Mouse (Mus musculus) forebrain, embryonic 14.5 days (tissue): ENCODE data around the gene Olfr149. TPM values are rescaled to one million over a fixed set of nuclear protein-coding genes. Genes with fewer than 3 reads are reported as not detected.
"Not testable (repeated sequence)": the region's sequence is repeated elsewhere in the genome, so short reads cannot be mapped to it uniquely, and the experiment has no call there.

Experiments
- ATAC-seq: fragments of 200-750 bp; cut with Nextera tagmentation; 2 replicates; pipeline ENCODE4 v1.8.0; 2017; ENCODE audit warnings: mild to moderate bottlenecking, moderate library complexity
- DNase-seq: peaks from one replicate; pipeline ENCODE4 v3.0.0-alpha.2; 2015; ENCODE audit warnings: low spot score
- H3K27ac ChIP-seq: fragments of 300-500 bp; sonication (generic); 2 replicates; pipeline ENCODE4 v1.5.1; 2014; ENCODE audit warnings: low read depth, mild to moderate bottlenecking, control low read depth, low read length, moderate library complexity
- H3K27me3 ChIP-seq: fragments of 300-500 bp; sonication (generic); replicated peaks from 2 replicates; pipeline ENCODE4 v1.6.1; 2014; ENCODE audit warnings: low read length, control low read depth, mixed read lengths; ENCODE audit not compliant: control insufficient read depth, insufficient read depth
- H3K36me3 ChIP-seq: fragments of 300-500 bp; sonication (generic); 2 replicates; pipeline ENCODE4 v1.6.1; 2014; ENCODE audit warnings: low read length, control low read depth; ENCODE audit not compliant: control insufficient read depth, insufficient read depth
- H3K4me1 ChIP-seq: fragments of 300-500 bp; sonication (generic); 2 replicates; pipeline ENCODE4 v1.6.1; 2014; ENCODE audit warnings: antibody characterized with exemption, low read length, control low read depth; ENCODE audit not compliant: control insufficient read depth, insufficient read depth
- H3K4me2 ChIP-seq: fragments of 300-500 bp; sonication (generic); 2 replicates; pipeline ENCODE4 v1.6.1; 2014; ENCODE audit warnings: mild to moderate bottlenecking, control low read depth, low read length
- H3K4me3 ChIP-seq: fragments of 300-500 bp; sonication (generic); 2 replicates; pipeline ENCODE4 v1.5.1; 2014; ENCODE audit warnings: low read depth, low read length, control low read depth
- H3K9ac ChIP-seq: fragments of 300-500 bp; sonication (generic); 2 replicates; pipeline ENCODE4 v1.6.1; 2014; ENCODE audit warnings: mild to moderate bottlenecking, low read length, control low read depth, moderate library complexity
- H3K9me3 ChIP-seq: fragments of 300-500 bp; sonication (generic); replicated peaks from 2 replicates; pipeline ENCODE4 v1.6.1; 2016; ENCODE audit warnings: low read length, control low read depth, mixed read lengths; ENCODE audit not compliant: control insufficient read depth
- WGBS: fragments of 180-500 bp; shearing (Covaris S2); extraction: QIAGEN DNeasy Blood & Tissue Kit; methylation state at CpG from one replicate; pipeline ENCODE4 v1.1.7; 2014; 5-methylcytosine and 5-hydroxymethylcytosine counted together
- polyA plus RNA-seq: library from polyadenylated mRNA; unstranded; fragments of >200 nt; fragmentation: Nextera tagmentation; extraction: Ambion mirVana; gene quantifications from 2 replicates; pipeline ENCODE4 v1.2.1, GENCODE M21; 2014

The Olfr149 gene
- not detected in 2 replicates for polyA plus RNA-seq

DNA sequence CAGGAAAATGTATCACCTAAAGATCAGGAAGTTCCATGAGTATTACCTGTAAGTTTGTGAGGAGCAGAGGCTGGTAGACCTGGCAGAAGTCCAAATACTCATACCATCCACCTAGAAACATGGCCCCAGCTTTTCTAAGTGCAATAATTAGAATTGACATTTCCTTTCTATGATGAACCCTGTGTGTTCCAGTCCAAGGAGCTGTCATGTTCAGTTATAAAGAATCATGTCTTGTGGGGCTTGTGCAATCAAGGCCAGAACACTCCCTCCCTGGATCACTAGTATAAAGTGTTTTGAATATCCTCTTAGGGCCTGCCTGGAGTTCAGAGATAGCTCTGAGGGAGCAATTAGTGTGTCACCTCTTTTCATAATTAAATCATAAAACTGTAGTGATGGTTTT, at the start of gene Olfr149:
Olfr149 (minus strand) TSS at position 101 of the 400 bp plus-strand sequence.
- ATAC-seq (no peak), DNase-seq (no peak)
- Histone ChIP-seq H3K9ac (no peak within 1 kb of the TSS), H3K27ac (no peak within 1 kb of the TSS), H3K4me3 (no peak within 1 kb of the TSS), H3K9me3 (no peaks in the 10 kb centered on the region), H3K4me1 (no peaks in the 10 kb centered on the region), H3K4me2 (no peak within 1 kb of the TSS), H3K27me3 (no peaks in the 10 kb centered on the region), H3K36me3 (no peaks in the 10 kb centered on the region)

DNA sequence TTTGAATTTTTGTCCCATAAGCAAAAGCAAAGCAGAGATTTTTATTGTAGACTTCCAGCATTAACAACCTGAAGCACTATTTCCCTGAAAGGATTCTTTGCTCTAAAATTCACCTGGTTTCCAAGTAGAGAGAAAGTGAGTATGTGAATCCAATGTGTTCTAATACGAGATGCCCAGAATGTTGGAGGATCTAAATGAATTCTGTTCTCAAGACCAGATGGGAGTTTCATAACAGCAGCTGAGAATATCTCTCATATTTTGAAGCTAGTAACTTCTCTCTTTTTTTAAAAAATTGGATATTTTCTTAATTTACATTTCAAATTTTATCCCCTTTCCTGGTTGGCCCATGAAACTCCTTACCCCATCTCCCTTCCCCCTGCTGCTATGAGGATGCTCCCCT, 39.5 kb upstream of the Olfr149 start:
- Histone ChIP-seq H3K9ac (no peak overlapping the region), H3K9me3 (no peaks in the 10 kb centered on the region), H3K4me1 (no peaks in the 10 kb centered on the region), H3K36me3 (no peaks in the 10 kb centered on the region), H3K4me3 (no peak overlapping the region), H3K27me3 (no peaks in the 10 kb centered on the region), H3K4me2 (no peak overlapping the region), H3K27ac (no peak overlapping the region)
- 86% methylated on average over 1 of the region's 1 CpGs for WGBS
- no peak for DNase-seq
- no peak for ATAC-seq

DNA sequence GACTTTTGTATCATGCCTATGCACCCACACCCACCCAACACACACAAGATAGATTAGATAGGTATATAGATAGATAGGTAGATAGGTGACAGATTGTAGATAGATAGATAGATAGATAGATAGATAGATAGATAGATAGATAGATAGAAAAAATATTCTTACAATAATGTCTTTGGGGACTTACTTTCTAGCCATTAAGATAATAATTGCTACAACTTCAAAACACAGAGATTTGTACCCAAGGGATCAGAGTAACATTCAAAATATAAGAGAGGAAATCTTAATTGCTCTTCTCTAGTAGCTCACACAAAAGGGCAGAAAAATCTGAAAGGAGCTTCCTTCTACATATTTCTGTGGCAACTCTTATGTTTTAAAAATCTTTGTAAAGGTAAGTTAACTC, 39.0 kb upstream of the Olfr149 start, which contains the start of gene Olfr967:
Olfr967 (plus strand) TSS at position 301 of the 400 bp plus-strand sequence.
- Histone ChIP-seq H3K27me3 (no peaks in the 10 kb centered on the region), H3K27ac (no peak within 1 kb of the TSS), H3K4me2 (no peak within 1 kb of the TSS), H3K4me3 (no peak within 1 kb of the TSS), H3K4me1 (no peaks in the 10 kb centered on the region), H3K9me3 (no peaks in the 10 kb centered on the region), H3K9ac (no peak within 1 kb of the TSS), H3K36me3 (no peaks in the 10 kb centered on the region)
- ATAC-seq (no peak), DNase-seq (no peak)

DNA sequence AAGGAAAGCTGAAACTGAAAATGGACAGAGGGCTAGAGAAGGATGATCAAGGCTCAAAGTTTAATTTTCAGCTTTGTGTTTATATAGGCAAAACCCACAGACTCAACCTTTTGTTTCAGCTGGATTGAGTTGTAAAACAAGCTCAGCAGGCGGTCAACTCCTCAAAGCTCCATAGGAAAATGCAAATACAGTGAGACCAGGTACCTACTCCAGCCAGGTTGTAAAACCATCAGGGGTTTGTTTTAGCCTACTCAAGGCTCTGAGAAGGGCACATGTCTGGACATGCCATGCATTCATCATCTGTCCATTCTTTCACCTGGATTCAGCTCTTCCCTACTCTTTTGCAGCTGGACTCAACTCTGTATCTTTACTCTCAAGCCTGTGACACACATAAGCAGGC, 33.8 kb upstream of the Olfr149 start:
- no peaks in the 10 kb centered on the region for H3K36me3 ChIP-seq
- no peaks in the 10 kb centered on the region for H3K9me3 ChIP-seq
- no peak overlapping the region for H3K4me3 ChIP-seq
- DNase-seq (no peak), ATAC-seq (no peak)
- H3K9ac ChIP-seq: no peak overlapping the region
- H3K27me3 ChIP-seq: no peaks in the 10 kb centered on the region
- WGBS: 97% methylated on average over 1 of the region's 1 CpGs
- no peak overlapping the region for H3K4me2 ChIP-seq
- no peak overlapping the region for H3K27ac ChIP-seq
- no peaks in the 10 kb centered on the region for H3K4me1 ChIP-seq

DNA sequence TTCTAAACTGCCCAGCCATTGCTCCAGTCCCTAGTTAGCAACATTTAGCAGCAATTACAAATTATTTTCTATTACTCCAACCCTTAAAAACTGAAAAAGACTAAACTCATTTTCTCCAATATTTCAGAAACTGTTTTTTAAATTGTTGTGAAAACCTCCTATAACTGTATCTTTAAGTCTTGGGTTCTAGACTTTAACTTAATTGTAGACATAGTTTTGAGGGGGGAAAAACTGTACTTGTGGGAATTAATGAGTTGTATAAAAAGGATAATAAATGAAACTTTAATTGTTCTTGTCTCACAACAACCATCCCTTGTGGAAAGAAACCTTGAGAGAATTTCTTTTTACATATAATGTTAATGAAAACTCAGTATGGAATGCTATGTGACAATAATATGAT, 23.8 kb upstream of the Olfr149 start, which contains the start of gene Olfr150:
Olfr150 (plus strand) TSS at position 301 of the 400 bp plus-strand sequence.
- ATAC-seq (no peak), DNase-seq (no peak)
- Histone ChIP-seq H3K4me3 (no peak within 1 kb of the TSS), H3K4me2 (no peak within 1 kb of the TSS), H3K9me3 (no peaks in the 10 kb centered on the region), H3K36me3 (no peaks in the 10 kb centered on the region), H3K9ac (no peak within 1 kb of the TSS), H3K27me3 (no peaks in the 10 kb centered on the region), H3K27ac (no peak within 1 kb of the TSS), H3K4me1 (no peaks in the 10 kb centered on the region)

DNA sequence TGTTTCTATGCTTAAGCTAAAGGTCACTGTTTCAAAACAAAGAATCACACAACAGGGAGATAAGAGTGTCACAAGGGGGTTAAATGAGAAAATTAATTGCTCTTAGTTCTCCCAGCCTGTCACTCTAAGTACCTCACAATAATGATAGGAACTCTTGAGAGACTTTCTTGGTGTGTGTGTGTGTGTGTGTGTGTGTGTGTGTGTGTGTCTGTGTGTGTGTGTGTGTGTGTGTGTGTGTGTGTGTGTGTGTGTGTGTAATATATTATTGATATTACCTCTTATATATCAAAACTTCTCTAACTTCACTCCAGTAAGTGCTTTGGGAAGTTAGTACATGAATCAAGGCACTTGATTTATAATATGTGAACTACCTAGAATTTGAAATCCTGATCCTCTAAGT, 4.1 kb upstream of the Olfr149 start, which contains the start of gene Olfr965:
Olfr965 (plus strand) TSS at position 301 of the 400 bp plus-strand sequence.
- no peak for ATAC-seq
- Histone ChIP-seq H3K9ac (no peak within 1 kb of the TSS), H3K9me3 (no peaks in the 10 kb centered on the region), H3K4me1 (no peaks in the 10 kb centered on the region), H3K4me2 (no peak within 1 kb of the TSS), H3K36me3 (no peaks in the 10 kb centered on the region), H3K4me3 (no peak within 1 kb of the TSS), H3K27ac (no peak within 1 kb of the TSS), H3K27me3 (no peaks in the 10 kb centered on the region)
- DNase-seq: no peak

DNA sequence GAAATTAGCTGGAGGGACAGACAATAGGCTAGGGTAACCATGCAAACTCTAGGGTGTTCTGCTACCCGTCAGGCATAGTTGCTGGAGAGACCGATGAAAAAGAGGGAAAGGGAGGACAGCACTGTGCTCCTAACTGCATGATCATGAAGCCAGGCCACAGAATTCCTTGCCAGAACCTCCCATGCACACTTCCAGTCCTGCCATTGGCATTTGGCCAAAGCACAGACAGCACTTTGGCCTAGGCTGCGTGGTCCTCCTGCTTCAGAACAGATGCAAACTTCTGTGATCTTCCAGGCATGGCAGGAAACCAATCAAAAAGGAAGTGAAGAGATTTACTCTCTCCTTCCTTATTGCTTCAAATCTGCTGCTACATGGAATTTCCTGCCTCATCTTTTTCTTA, 2.0 kb upstream of the Olfr149 start:
- Histone ChIP-seq H3K4me1 (no peaks in the 10 kb centered on the region), H3K36me3 (no peaks in the 10 kb centered on the region), H3K4me2 (no peak overlapping the region), H3K4me3 (no peak overlapping the region), H3K9me3 (no peaks in the 10 kb centered on the region), H3K9ac (no peak overlapping the region), H3K27ac (no peak overlapping the region), H3K27me3 (no peaks in the 10 kb centered on the region)
- DNase-seq (peak; percentile 3), ATAC-seq (no peak)
- 70% methylated on average over 3 of the region's 3 CpGs for WGBS

DNA sequence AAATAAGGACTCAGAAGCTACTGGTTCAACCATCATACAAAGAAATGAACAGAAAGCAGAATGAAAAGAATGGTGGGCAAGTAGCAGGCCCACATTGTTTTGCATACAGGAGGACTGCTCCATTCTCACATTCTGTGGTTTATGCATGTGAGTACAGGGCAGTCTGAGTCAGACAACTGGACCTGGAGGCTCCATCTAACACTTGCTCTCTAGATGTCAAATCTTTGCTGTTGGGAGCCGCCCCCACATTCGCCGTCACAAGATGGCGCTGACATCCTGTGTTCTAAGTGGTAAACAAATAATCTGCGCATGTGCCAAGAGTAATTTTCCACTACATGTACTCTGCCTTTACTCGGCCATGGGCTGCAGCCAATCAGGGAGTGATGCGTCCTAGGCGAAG, 5.8 kb downstream of the Olfr149 start:
- H3K36me3 ChIP-seq, DNase-seq, ATAC-seq, H3K9me3 ChIP-seq, H3K4me2 ChIP-seq, H3K27me3 ChIP-seq, H3K4me3 ChIP-seq, H3K4me1 ChIP-seq, H3K9ac ChIP-seq, H3K27ac ChIP-seq: not testable (repeated sequence)
- WGBS: 87% methylated on average over 6 of the region's 8 CpGs

DNA sequence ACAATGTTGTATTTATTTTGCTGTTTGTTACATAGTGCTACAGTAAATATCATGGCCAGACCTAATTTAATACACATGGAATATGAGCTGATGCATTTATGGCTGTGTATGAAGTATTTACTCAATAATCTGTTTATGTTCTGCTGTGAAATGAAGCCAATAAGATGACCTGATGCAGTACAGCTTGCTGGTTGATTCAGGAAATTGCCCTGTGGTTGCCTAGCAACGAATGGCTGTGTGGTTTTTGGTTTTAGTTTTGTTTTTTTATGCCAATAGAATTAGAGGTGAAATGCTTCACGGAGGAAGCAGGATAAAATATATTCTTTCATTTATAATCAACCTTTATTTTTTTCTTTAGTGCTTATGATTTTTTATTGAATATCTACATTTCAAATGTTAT, 27.6 kb downstream of the Olfr149 start:
- no peak for ATAC-seq
- Histone ChIP-seq H3K4me1 (no peaks in the 10 kb centered on the region), H3K27me3 (no peaks in the 10 kb centered on the region), H3K36me3 (no peaks in the 10 kb centered on the region), H3K27ac (no peak overlapping the region), H3K4me3 (no peak overlapping the region), H3K4me2 (no peak overlapping the region), H3K9ac (no peak overlapping the region), H3K9me3 (no peaks in the 10 kb centered on the region)
- peak; percentile 13 for DNase-seq
- WGBS: 59% methylated on average over 2 of the region's 2 CpGs
